Mouse (Mus musculus): ENCODE data around the gene Pik3r6. TPM values are rescaled to one million over a fixed set of nuclear protein-coding genes. Genes with fewer than 3 reads are reported as not detected.

Pik3r6 gene
- polyA plus RNA-seq, 2 experiments: 1.3 to 1.5 TPM

- Histone ChIP-seq H3K4me3 (ENCODE audit: insufficient read depth in 1 of 2, low read depth in 2 of 2, low read length in 2 of 2) (no peak overlapping the region), H3K4me1 (replicated peaks; ENCODE audit: control insufficient read depth in 2 of 2, insufficient read depth in 2 of 2, low read length in 1 of 2) (no peaks in the 10 kb centered on the region; a peak in 1 of 4 replicates), H3K27ac (no peak overlapping the region), H3K36me3 (replicated peaks; ENCODE audit: control insufficient read depth, insufficient read depth, low read depth) (no peaks in the 10 kb centered on the region), H3K9me3 (ENCODE audit: control insufficient read depth, low read length) (no peaks in the 10 kb centered on the region), H3K4me2 (ENCODE audit: low read depth) (no peak overlapping the region), H3K27me3 (ENCODE audit: control insufficient read depth, insufficient read depth, low read length) (no peaks in the 10 kb centered on the region), H3K9ac (replicated peaks) (no peak overlapping the region)
- DNase-seq (ENCODE audit: low read depth in 3 of 3, low spot score in 3 of 3) (no peak), ATAC-seq (ENCODE audit: insufficient read depth) (no peak)
- WGBS (ENCODE audit: insufficient replicate concordance): 57% methylated on average over 13 of the region's 13 CpGs
- no peak for TF ChIP-seq EP300 (IDR thresholded peaks at IDR 0.05; ENCODE audit: low read depth)
These were observed 61.7 kb downstream of the Pik3r6 start for GRCm38 (mm10) chr11:68564356-68565031.

GRCm38 (mm10) chr11:68565032-68565429, 62.2 kb downstream of the Pik3r6 start:
- DNase-seq (ENCODE audit: low read depth in 3 of 3, low spot score in 3 of 3) (no peak), ATAC-seq (ENCODE audit: insufficient read depth) (no peak)
- no peak overlapping the region for H3K27ac ChIP-seq
- H3K4me3 ChIP-seq (ENCODE audit: insufficient read depth in 1 of 2, low read depth in 2 of 2, low read length in 2 of 2): no peak overlapping the region
- no peak overlapping the region for H3K4me2 ChIP-seq (ENCODE audit: low read depth)
- no peak overlapping the region for H3K9ac ChIP-seq (replicated peaks)
- no peaks in the 10 kb centered on the region for H3K36me3 ChIP-seq (replicated peaks; ENCODE audit: control insufficient read depth, insufficient read depth, low read depth)
- no peaks in the 10 kb centered on the region; a peak in 1 of 4 replicates for H3K4me1 ChIP-seq (replicated peaks; ENCODE audit: control insufficient read depth in 2 of 2, insufficient read depth in 2 of 2, low read length in 1 of 2)
- TF ChIP-seq EP300 (IDR thresholded peaks at IDR 0.05; ENCODE audit: low read depth): no peak
- TF ChIP-seq CTCF (IDR thresholded peaks at IDR 0.05; ENCODE audit: low read depth): no peak
- no peaks in the 10 kb centered on the region for H3K9me3 ChIP-seq (ENCODE audit: control insufficient read depth, low read length)
- no peaks in the 10 kb centered on the region for H3K27me3 ChIP-seq (ENCODE audit: control insufficient read depth, insufficient read depth, low read length)
- WGBS (ENCODE audit: insufficient replicate concordance): 67% methylated on average over 3 of the region's 3 CpGs

- no peak for ATAC-seq (ENCODE audit: insufficient read depth)
- Histone ChIP-seq H3K4me1 (replicated peaks; ENCODE audit: control insufficient read depth in 2 of 2, insufficient read depth in 2 of 2, low read length in 1 of 2) (no peaks in the 10 kb centered on the region; a peak in 1 of 4 replicates), H3K27me3 (ENCODE audit: control insufficient read depth, insufficient read depth, low read length) (no peaks in the 10 kb centered on the region), H3K36me3 (replicated peaks; ENCODE audit: control insufficient read depth, insufficient read depth, low read depth) (no peaks in the 10 kb centered on the region), H3K9ac (replicated peaks) (no peak overlapping the region), H3K9me3 (ENCODE audit: control insufficient read depth, low read length) (no peaks in the 10 kb centered on the region), H3K4me3 (ENCODE audit: insufficient read depth in 1 of 2, low read depth in 2 of 2, low read length in 2 of 2) (no peak overlapping the region), H3K4me2 (ENCODE audit: low read depth) (peak overlapping the region; percentile 29; the same call in 1 of the 2 replicates), H3K27ac (no peak overlapping the region)
- DNase-seq (ENCODE audit: low read depth in 3 of 3, low spot score in 3 of 3): peak; percentile 7 to 11 (median 9)
- no peak for TF ChIP-seq EP300 (IDR thresholded peaks at IDR 0.05; ENCODE audit: low read depth)
- peak; percentile 75 for TF ChIP-seq CTCF (IDR thresholded peaks at IDR 0.05; ENCODE audit: low read depth)
- WGBS (ENCODE audit: insufficient replicate concordance): 18% methylated on average over 17 of the region's 17 CpGs
These were observed 63.7 kb downstream of the Pik3r6 start for GRCm38 (mm10) chr11:68566447-68567059.

- no peak for ATAC-seq (ENCODE audit: insufficient read depth)
- Histone ChIP-seq H3K4me1 (replicated peaks; ENCODE audit: control insufficient read depth in 2 of 2, insufficient read depth in 2 of 2, low read length in 1 of 2) (no peaks in the 10 kb centered on the region; a peak in 1 of 4 replicates), H3K9ac (replicated peaks) (no peak overlapping the region), H3K9me3 (ENCODE audit: control insufficient read depth, low read length) (no peaks in the 10 kb centered on the region), H3K4me2 (ENCODE audit: low read depth) (no peak overlapping the region), H3K4me3 (ENCODE audit: insufficient read depth in 1 of 2, low read depth in 2 of 2, low read length in 2 of 2) (no peak overlapping the region), H3K27ac (no peak overlapping the region), H3K27me3 (ENCODE audit: control insufficient read depth, insufficient read depth, low read length) (no peaks in the 10 kb centered on the region), H3K36me3 (replicated peaks; ENCODE audit: control insufficient read depth, insufficient read depth, low read depth) (no peaks in the 10 kb centered on the region)
- no peak for DNase-seq (ENCODE audit: low read depth in 3 of 3, low spot score in 3 of 3)
- WGBS (ENCODE audit: insufficient replicate concordance): 61% methylated on average over 5 of the region's 5 CpGs
- TF ChIP-seq EP300 (IDR thresholded peaks at IDR 0.05; ENCODE audit: low read depth): no peak
- TF ChIP-seq CTCF (IDR thresholded peaks at IDR 0.05; ENCODE audit: low read depth): no peak
These were observed 68.0 kb downstream of the Pik3r6 start for GRCm38 (mm10) chr11:68570861-68571260.

- Histone ChIP-seq H3K9me3 (ENCODE audit: control insufficient read depth, low read length) (no peaks in the 10 kb centered on the region), H3K4me3 (ENCODE audit: insufficient read depth in 1 of 2, low read depth in 2 of 2, low read length in 2 of 2) (no peak overlapping the region), H3K9ac (replicated peaks) (no peak overlapping the region), H3K4me2 (ENCODE audit: low read depth) (no peak overlapping the region), H3K36me3 (replicated peaks; ENCODE audit: control insufficient read depth, insufficient read depth, low read depth) (no peaks in the 10 kb centered on the region), H3K27me3 (ENCODE audit: control insufficient read depth, insufficient read depth, low read length) (no peaks in the 10 kb centered on the region), H3K27ac (no peak overlapping the region), H3K4me1 (replicated peaks; ENCODE audit: control insufficient read depth in 2 of 2, insufficient read depth in 2 of 2, low read length in 1 of 2) (no peaks in the 10 kb centered on the region)
- TF ChIP-seq EP300 (IDR thresholded peaks at IDR 0.05; ENCODE audit: low read depth) (no peak), CTCF (IDR thresholded peaks at IDR 0.05; ENCODE audit: low read depth) (no peak)
- ATAC-seq (ENCODE audit: insufficient read depth): no peak
- DNase-seq (ENCODE audit: low read depth in 3 of 3, low spot score in 3 of 3): no peak
- WGBS (ENCODE audit: insufficient replicate concordance): 55% methylated on average over 1 of the region's 1 CpGs
These were observed 74.3 kb downstream of the Pik3r6 start for GRCm38 (mm10) chr11:68577076-68577475.
